Mouse (Mus musculus) thymus, adult 2 months (tissue): ENCODE measurements around the gene Ebf3.

Experiments used
- CTCF ChIP-seq: fragments of 200-500 bp; IDR thresholded peaks from 2 replicates; pipeline ENCODE4 v1.5.1; 2012; ENCODE audit warnings: mild to moderate bottlenecking, control low read depth, low read length, moderate library complexity, borderline replicate concordance; ENCODE audit not compliant: control insufficient read depth, poor library complexity, insufficient read depth; ENCODE audit errors: extremely low read depth
- POLR2A ChIP-seq: fragments of 200-500 bp; IDR thresholded peaks from 2 replicates; pipeline ENCODE4 v1.6.1; 2012; ENCODE audit warnings: mild to moderate bottlenecking, low read length, control low read depth, moderate library complexity; ENCODE audit not compliant: control insufficient read depth, poor library complexity, insufficient read depth; ENCODE audit errors: extremely low read depth

DNA sequence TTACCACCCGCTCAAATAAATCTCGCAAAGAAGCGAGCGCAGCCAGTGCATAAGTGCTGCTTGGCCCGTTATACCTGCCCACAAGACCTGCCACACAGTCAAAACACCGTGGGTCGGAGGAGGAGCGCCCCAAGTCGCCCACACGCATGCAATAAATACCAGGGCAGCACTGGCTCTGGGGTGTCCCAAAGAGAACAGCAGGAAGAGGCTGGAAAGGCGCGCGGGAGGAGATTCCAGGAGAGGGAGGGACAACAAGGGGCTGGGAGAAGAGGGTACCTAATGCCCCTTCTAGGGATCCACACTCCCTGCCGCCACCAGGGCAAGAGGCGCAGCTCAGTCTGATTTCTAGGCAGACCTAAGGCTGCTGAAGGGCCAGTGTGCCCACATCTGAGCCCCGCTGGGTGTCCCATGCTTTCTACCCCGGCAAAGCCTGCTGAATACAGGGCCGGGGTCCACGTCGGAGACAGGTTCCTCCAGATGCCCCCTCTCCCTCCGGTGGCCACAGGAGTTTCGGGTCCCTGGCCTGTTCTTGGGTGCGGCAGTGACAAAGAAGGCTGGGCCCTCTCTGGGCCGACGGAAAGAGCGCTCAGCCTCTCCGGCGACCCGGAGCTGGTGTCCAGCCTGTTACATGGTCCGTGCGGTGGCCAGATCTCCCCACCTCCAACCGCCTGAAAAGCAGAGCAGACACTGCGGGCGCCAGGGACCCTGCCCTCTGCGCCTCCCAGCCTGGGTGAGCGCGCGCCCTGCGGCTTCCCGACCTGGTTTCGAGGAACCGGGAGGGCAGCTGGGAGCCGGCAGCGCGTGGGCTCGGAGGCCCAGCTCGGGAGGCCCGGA is 682 bp upstream of the Ebf3 start:
- TF ChIP-seq CTCF (no peak), POLR2A (no peak)
